Mouse (Mus musculus): ENCODE measurements around the gene Paox. TPM values are rescaled to one million over a fixed set of nuclear protein-coding genes. Genes with fewer than 3 reads are reported as not detected.

The Paox gene
- polyA plus RNA-seq, 1 experiment: 1.8 TPM

DNA sequence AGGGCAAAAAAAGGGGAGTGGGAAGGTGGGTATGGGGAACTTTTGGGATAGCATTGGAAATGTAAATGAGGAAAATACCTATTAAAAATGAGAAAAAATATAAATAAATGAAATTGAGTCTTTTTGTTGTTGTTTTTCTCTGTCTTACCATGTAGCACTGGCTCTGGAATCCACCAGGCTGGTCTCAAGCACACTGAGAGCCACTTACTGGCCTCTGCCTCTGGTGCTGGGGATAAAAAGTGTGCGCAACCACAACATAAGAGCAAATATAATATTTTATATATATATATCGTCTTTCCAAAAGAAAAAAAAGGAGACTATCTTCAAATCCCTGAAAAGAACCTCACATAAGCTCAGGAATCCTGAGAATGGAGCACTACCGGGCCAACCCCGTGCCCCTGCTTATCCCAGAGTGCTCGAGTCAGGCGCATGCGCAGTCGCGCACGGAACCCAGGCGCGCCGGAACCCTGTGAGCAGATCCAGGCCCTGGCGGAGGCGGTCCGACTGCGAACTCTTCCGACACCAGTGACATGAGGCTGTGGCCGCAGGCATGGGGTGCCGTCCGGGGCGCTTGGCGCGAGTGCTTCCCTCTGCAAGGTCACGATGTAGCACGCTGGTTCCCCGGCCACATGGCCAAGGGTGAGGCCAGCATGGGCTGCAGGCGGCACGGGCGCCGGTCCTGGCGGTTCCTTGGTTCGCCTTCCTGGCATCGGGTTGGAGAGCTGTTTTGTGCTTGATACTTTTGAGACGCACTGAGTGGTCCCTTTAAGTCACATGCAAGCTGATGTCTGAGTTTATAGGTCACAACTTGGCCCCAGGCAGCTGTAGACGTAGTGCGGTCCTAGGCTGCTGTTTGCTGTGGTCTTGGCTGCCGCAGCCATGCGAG is 21.8 kb downstream of the Paox start, which contains the start of gene Mtg1:
TSS of gene Mtg1 (plus strand) at position 430 of the 886 bp plus-strand sequence.
- TF ChIP-seq GATA1 (IDR thresholded peaks at IDR 0.05; ENCODE audit: low read length): no peak

DNA sequence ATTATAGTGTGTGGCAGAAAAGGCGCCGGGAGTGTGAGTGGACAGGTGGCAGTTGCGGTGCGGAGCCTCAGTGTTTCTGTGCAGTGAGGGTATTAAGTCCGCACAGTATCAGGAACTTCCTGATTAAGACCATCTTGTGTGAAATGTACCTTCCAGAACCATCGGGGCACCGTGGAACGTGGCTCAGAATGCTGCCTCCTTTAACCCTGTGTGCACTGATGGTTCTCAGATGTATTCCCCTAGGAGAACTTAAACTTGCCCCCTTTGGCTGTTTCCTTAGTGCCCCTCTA is 22.4 kb downstream of the Paox start:
- no peak for TF ChIP-seq GATA1 (IDR thresholded peaks at IDR 0.05; ENCODE audit: low read length)

DNA sequence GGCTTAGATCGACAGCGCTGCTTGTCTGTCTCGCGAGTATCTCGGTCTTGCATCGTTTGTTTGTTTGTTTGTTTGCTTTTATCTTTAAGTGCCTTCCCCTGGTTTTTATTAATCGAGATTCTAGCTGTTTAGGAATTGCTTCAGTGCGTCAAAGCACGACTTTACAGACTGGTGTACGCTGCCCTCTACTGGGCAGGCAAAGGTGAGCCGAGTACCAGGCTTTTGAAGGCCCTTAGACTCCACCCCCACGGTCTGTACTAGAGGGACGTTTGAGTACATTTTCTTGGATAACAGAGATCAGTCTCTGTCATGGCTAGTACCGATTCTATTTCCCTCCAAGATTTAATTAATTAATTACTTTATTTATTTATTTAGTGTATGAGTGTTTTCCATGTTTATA is 25.8 kb downstream of the Paox start:
- TF ChIP-seq GATA1 (IDR thresholded peaks at IDR 0.05; ENCODE audit: low read length): no peak

DNA sequence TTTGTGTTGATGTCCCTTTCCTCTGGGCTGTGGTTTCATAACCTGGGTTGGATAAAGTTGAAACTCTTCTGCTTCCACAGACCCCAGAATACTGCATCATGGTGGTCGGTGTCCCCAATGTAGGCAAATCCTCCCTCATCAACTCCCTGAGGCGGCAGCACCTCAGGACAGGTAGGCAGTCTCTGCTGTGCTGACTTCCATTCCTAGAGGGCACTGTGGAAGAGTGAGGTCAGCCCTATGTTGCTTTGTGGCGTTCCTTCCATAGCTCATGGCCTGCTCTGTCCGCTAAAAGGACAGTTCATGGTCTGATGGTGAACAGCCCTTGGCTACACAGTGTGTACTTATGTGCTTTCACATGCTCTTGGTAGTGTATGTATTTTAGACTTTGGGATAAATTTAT is 29.0 kb downstream of the Paox start:
- no peak for TF ChIP-seq GATA1 (IDR thresholded peaks at IDR 0.05; ENCODE audit: low read length)

DNA sequence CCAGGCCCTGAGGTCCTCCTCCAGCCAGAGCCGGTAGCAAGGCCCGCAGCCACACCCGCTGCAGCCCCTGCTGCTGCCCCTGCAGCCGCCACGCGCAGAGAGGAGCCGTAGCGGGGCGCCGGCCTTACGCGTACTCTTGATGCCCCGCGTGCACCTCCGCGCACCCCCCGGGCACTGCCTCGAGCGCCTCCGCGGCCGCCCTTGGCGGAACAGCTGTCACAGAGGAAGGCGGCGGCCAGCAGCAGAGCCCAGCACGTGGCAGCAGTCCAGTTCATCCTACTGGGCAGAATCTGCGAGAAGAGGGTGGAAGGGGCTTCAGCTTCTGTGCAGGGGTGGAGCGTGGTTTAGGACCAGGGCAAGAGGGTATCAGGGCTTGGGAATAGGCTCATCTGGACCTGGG is 37.8 kb downstream of the Paox start:
- no peak for TF ChIP-seq GATA1 (IDR thresholded peaks at IDR 0.05; ENCODE audit: low read length)

DNA sequence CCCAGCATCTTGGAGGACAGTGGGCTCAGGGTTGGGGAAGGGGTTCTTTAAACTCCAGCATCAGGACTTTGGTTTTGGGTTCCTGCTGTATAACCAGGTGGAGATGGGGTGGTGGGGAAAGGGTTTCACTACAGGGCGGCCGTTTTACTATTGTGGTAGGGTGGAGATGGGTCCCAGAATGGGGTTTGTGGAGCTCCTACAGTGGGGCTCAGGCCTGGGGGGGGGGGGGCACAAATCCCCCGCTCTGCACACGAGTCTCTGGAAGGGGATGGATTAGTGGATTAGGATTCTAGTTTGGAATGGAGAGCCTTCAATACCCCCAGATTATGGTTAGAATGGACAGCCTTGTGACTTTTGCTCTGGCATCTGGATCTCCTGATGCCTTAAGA is 38.2 kb downstream of the Paox start:
- no peak for TF ChIP-seq GATA1 (IDR thresholded peaks at IDR 0.05; ENCODE audit: low read length)

DNA sequence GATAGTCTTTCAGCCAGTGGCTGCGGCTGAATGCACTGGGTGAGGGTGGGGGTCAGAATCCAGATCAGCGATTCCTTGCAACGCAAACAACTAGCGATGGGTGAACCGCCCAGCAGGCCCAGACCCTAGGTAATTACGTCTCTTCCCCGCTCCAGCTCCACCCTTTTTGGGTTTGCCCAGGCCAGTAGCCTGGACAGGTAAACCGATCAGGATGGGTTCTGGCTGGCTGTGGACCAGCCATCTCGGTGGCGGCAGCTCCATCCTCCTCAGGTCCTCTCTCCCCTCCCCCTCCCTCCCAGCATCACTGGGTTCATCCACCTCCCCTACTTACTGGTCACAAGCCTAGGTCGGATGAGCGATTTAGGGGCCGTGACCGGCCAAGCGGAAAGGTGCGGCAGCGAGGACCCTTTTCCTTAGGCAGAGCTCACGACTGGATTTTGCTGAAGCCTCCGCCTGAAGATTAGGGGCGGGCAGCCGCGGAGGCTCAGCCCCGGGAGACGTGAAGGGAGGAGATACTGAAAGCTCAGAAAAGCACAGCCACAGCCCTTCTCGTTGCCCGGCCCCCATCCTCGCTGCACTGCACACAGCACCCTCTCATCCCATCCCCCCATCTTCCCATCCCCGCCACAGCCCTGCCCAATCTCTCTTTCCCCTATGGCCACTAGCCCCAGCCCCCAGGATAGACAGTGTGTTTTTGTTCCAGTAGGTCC is 38.8 kb downstream of the Paox start, which contains the start of gene Sprn:
TSS of gene Sprn (minus strand) at position 660 of the 710 bp plus-strand sequence.
- no peak for TF ChIP-seq GATA1 (IDR thresholded peaks at IDR 0.05; ENCODE audit: low read length)

DNA sequence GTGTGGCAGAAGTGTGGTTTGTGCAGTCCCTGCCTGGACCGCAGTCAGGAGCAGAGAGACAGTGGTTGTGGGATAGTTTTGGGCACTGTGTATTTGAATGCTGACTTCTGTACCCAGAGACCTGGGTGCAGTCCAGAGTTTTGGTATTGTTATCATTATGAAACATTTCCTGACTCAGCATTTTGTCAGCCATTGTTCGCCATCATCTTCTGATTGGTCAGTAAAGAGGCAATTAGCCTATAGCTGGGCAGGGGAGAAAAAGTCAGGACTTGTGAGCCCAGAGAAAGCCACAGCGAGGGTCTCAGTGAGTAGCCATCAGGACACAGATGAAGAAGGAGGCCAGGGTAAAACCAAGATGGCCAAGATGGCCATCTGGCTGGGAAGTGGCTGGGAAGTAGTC is 44.8 kb downstream of the Paox start:
- no peak for TF ChIP-seq GATA1 (IDR thresholded peaks at IDR 0.05; ENCODE audit: low read length)

DNA sequence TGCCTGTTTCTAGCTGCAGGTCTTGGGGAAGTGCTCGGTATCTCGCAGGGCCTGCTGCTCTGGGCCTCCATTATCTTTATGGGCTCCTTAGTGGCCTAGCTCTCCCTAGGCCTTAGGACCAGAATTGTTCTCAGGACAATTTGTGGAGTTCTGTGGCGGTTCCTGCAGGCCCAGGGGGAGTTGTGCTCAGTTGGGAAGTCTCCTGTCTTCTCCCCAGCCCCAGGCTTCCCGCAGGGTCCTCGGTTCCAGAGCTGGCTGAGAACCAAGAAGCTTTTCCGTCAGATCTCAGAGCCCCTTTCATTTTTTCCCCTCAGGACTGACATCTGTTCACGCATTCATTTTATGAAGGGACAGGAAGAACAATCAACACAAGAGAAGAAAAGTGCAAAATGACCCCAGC is 49.1 kb downstream of the Paox start, which contains the start of gene Olfr522:
TSS of gene Olfr522 (minus strand) at position 101 of the 400 bp plus-strand sequence.
- TF ChIP-seq GATA1 (IDR thresholded peaks at IDR 0.05; ENCODE audit: low read length): no peak

DNA sequence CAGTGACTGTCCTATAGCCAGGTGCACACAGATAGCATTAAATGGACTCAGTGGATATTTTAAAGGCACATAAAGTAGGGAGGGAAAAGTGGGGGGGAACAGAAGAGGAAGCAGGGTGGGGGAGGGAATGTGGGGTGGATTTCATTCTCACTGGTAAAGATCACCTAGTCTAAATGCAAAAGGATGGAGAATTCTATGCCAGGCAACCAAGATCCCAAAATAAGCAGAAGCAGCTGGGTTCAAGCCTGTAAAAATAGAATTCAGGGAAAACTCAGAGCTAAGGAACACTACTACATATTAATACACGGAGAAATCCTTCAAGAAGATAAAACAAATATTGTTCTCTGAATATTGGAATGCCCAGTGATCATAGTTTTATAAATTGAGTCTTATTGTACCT is 52.4 kb downstream of the Paox start:
- no peak for TF ChIP-seq GATA1 (IDR thresholded peaks at IDR 0.05; ENCODE audit: low read length)

DNA sequence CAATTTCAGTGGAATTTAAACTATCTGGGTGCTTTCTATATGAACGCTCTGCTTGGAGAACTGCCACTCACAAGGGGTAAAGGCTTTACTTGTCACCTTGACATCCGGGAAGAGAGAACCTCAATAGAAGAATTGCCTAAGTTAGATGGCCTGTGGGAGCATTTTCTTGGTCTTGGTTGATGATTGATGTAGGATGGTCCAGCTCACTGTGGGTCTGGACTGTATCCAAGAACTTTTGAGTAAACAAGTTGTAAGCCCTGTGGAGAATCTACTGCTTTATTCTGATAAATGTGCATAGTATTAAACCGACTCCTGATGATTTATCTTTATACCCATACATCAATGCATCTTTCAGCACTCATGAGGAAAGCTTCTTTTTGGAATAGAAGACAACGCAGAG is 53.8 kb downstream of the Paox start:
- no peak for TF ChIP-seq GATA1 (IDR thresholded peaks at IDR 0.05; ENCODE audit: low read length)

DNA sequence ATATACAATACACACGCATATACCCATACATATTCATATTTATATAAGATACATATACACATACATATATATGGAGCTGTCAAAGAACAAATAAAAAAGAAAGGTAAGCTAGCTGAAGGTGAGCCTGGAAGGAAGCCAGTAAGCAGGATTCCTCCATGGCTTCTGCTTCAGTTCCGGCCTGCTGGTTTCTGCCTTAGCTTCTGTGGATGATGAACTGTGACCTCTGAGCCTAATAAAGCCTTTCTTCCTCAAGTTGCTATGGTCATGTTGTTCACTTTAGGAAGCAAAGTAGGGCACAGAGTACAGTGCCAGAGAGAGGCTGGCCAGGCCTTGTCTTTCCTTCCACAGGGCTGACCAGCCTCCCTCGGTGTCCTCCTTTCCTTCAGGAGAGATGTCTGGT is 55.3 kb downstream of the Paox start:
- TF ChIP-seq GATA1 (IDR thresholded peaks at IDR 0.05; ENCODE audit: low read length): no peak

DNA sequence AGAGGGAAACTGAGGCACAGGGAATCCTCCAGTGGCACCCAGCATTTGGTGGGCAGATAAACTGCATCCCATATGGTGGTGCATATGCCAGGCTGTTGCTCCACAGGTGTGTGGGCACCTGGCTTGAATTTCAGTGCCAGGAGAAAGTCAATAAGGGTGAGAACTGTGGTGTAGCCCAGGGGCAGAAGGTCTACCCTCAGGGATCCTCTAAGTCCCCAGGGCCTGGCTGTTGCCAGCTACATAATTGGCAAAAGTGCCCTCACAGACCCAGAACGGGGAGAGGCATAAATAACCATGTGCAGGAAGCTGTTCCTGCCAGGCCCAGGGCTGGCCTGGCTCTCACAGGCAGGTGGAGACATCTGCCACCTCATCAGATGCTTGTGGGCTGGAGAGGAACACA is 57.3 kb downstream of the Paox start, which contains the start of gene Olfr523:
TSS of gene Olfr523 (plus strand) at position 282 of the 400 bp plus-strand sequence.
- TF ChIP-seq GATA1 (IDR thresholded peaks at IDR 0.05; ENCODE audit: low read length): no peak

DNA sequence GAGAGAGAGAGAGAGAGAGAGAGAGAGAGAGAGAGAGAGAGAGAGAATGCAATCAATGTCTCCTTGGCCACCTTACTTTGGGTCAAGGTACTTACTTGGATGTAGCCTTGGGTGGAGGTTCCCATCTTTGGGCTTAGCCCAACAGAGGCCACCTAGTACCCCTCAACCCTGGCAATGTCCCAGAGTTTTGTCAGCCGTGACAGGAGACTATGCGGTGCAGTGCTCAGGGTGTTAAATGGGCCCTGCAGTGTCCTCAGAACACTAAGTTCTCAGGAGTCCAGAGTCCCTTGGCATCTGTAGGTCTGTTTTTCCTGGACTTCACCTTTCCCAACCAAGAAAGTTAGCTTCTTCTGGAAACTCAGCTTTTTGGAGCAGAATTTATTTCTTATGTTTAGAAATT is 63.6 kb downstream of the Paox start:
- TF ChIP-seq GATA1 (IDR thresholded peaks at IDR 0.05; ENCODE audit: low read length): no peak

DNA sequence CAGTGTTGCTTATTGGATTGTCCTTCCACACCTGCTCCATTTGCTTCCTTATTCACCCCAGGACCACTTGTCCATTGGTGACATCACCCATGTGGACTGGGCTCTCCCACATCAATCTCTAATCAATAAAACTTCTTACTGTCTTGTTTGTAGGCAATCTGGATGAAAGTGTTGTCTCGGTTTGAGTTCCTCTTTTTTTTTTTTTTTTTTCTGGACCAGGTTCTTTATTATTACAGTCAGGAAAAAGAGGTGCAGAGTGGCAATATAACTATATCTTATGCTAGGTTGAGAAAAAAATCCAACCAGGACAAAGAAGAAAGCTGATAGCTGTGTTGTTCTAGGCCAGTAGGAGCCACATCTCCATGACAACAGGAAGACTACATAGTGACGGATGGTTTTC is 65.1 kb downstream of the Paox start:
- no peak for TF ChIP-seq GATA1 (IDR thresholded peaks at IDR 0.05; ENCODE audit: low read length)

DNA sequence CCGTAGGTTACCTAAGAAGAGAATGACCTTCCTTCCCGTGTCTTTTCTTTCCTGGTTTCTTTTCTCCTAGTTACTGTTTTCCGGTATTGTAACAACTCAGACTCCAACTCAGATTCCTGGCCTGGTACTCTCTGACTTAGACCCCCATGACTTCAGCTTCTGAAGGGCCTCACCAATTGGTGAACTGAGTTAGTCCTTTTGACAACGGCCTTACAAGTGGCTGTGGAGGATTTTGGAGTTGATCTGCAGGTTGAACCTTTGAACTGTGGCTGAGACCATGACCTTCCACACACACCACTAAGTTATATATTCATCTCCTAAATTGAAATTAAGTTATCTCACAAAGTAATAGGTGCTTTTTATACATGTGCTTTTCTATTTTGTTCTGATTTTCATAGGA is 68.6 kb downstream of the Paox start:
- TF ChIP-seq GATA1 (IDR thresholded peaks at IDR 0.05; ENCODE audit: low read length): no peak

Other genes starting within 250 kb of the Paox start
- not detected in 2 replicates for gene Kndc1, start 221.1 kb upstream of the Paox start, polyA plus RNA-seq (2012)
- gene Utf1, start 172.0 kb upstream of the Paox start, polyA plus RNA-seq (2012): not detected in 2 replicates
- not detected in 2 replicates for gene 6430531B16Rik, start 137.0 kb upstream of the Paox start, polyA plus RNA-seq (2012)
- 0.03 and 0.04 TPM in 2 replicates for gene Adam8, start 123.2 kb upstream of the Paox start, polyA plus RNA-seq (2012)
- 22.3 and 25.3 TPM in 2 replicates for gene Zfp511, start 79.4 kb upstream of the Paox start, polyA plus RNA-seq (2012)
- gene Tubgcp2, start 79.1 kb upstream of the Paox start, polyA plus RNA-seq (2012): 6.8 and 9.4 TPM in 2 replicates
- not detected in 2 replicates for gene Msx3, start 66.7 kb upstream of the Paox start, polyA plus RNA-seq (2012)
- not detected in 2 replicates for gene Caly, start 33.3 kb upstream of the Paox start, polyA plus RNA-seq (2012)
- not detected in 2 replicates for gene Prap1, start 22.4 kb upstream of the Paox start, polyA plus RNA-seq (2012)
- 0.23 TPM in 1 of 2 replicates, not detected in the other for gene Fuom, start 13.4 kb upstream of the Paox start, polyA plus RNA-seq (2012)
- 3.0 and 10.6 TPM in 2 replicates for gene Echs1, start 677 bp downstream of the Paox start, polyA plus RNA-seq (2012)
- gene Mtg1, start 21.8 kb downstream of the Paox start, polyA plus RNA-seq (2012): 10.4 and 13.4 TPM in 2 replicates
- not detected in 2 replicates for gene Sprn, start 39.1 kb downstream of the Paox start, polyA plus RNA-seq (2012)
- not detected in 2 replicates for gene Olfr522, start 49.0 kb downstream of the Paox start, polyA plus RNA-seq (2012)
- not detected in 2 replicates for gene Olfr523, start 57.4 kb downstream of the Paox start, polyA plus RNA-seq (2012)
- not detected in 2 replicates for gene Olfr524, start 90.2 kb downstream of the Paox start, polyA plus RNA-seq (2012)
- not detected in 2 replicates for gene Cd163l1, start 102.5 kb downstream of the Paox start, polyA plus RNA-seq (2012)
- not detected in 2 replicates for gene 5830411N06Rik, start 131.5 kb downstream of the Paox start, polyA plus RNA-seq (2012)
- not detected in 2 replicates for gene Olfr525, start 205.1 kb downstream of the Paox start, polyA plus RNA-seq (2012)
- gene Olfr527, start 218.2 kb downstream of the Paox start, polyA plus RNA-seq (2012): not detected in 2 replicates
- gene Olfr60, start 245.9 kb downstream of the Paox start, polyA plus RNA-seq (2012): not detected in 2 replicates

Measured in G1E-ER4 (cell line).